Mouse (Mus musculus) small intestine, adult 2 months (tissue): ENCODE results near the gene Pklr.

Experiments used
- CTCF ChIP-seq: fragments of 200-500 bp; IDR thresholded peaks from 2 replicates; pipeline ENCODE4 v1.5.1; 2012; ENCODE audit warnings: low read depth, mild to moderate bottlenecking, control low read depth, inconsistent platforms, low read length, moderate library complexity, mixed read lengths; ENCODE audit not compliant: insufficient replicate concordance, insufficient read length; ENCODE audit errors: extremely low read depth
- POLR2A ChIP-seq: fragments of 200-500 bp; IDR thresholded peaks from 2 replicates; pipeline ENCODE4 v1.6.1; 2012; ENCODE audit warnings: low read depth, mild to moderate bottlenecking, control low read depth, inconsistent platforms, low read length, moderate library complexity

DNA sequence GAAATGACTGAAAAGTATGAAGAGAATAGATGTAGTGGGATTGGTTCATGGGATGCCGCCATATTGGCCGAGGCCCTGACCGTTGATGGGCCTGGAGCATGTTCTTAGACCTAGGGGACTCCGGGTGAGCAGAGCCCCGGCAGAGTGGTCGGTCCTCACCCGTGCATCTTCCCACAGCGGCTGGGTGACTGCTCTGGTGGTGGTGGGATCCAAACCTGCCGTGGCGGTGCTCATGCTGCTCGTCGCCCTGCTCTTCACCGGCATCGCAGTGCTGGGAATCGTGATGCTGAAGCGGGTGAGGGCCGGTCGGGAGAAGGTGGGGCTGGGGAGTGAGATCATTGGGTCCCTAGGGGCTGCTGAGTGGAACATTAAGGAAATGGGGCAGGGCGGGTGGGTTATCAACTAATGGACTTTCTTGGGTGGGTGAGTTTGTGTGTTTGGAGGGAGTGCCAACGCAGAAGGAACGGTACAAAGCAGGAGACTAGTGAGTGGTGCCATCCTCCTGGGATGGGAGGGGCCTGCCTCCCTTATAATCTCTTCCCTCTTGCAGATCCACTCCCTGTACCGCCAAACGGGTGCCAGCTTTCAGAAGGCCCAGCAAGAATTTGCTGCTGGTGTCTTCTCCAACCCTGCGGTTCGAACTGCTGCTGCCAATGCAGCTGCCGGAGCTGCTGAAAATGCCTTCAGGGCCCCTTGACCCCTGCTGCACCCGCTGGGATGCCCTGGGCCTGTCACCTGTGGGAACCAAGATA lies 46.0 kb downstream of the Pklr start:
- TF ChIP-seq CTCF = no peak
- TF ChIP-seq POLR2A = no peak
